Mouse (Mus musculus) hindbrain, embryonic 16.5 days (tissue): ENCODE measurements around the gene Dusp15. TPM values are rescaled to one million over a fixed set of nuclear protein-coding genes. Genes with fewer than 3 reads are reported as not detected.

Source experiments
- ATAC-seq: fragments of 200-750 bp; cut with Nextera tagmentation; 2 replicates; pipeline ENCODE4 v1.8.0; 2017; ENCODE audit warnings: moderate TSS enrichment, moderate library complexity
- H3K27ac ChIP-seq: fragments of 300-500 bp; sonication (generic); 2 replicates; pipeline ENCODE4 v1.5.1; 2014; ENCODE audit warnings: low read depth, mild to moderate bottlenecking, control low read depth, low read length, moderate library complexity
- H3K27me3 ChIP-seq: fragments of 300-500 bp; sonication (generic); replicated peaks from 2 replicates; pipeline ENCODE4 v1.6.1; 2014; ENCODE audit warnings: low read length; ENCODE audit not compliant: control insufficient read depth, insufficient read depth
- H3K36me3 ChIP-seq: fragments of 300-500 bp; sonication (generic); 2 replicates; pipeline ENCODE4 v1.6.1; 2014; ENCODE audit warnings: mild to moderate bottlenecking, low read length, moderate library complexity, mixed read lengths; ENCODE audit not compliant: control insufficient read depth, insufficient read depth
- H3K4me1 ChIP-seq: fragments of 300-500 bp; sonication (generic); 2 replicates; pipeline ENCODE4 v1.6.1; 2014; ENCODE audit warnings: low read depth, low read length; ENCODE audit not compliant: control insufficient read depth, insufficient read depth
- H3K4me2 ChIP-seq: fragments of 300-500 bp; sonication (generic); 2 replicates; pipeline ENCODE4 v1.6.1; 2014; ENCODE audit warnings: mild to moderate bottlenecking, low read length, control low read depth, moderate library complexity
- H3K4me3 ChIP-seq: fragments of 300-500 bp; sonication (generic); 2 replicates; pipeline ENCODE4 v1.5.1; 2014; ENCODE audit warnings: mild to moderate bottlenecking, low read length, control low read depth, moderate library complexity
- H3K9ac ChIP-seq: fragments of 300-500 bp; sonication (generic); 2 replicates; pipeline ENCODE4 v1.6.1; 2014; ENCODE audit warnings: low read depth, mild to moderate bottlenecking, control low read depth, low read length, moderate library complexity
- H3K9me3 ChIP-seq: fragments of 300-500 bp; sonication (generic); 2 replicates; pipeline ENCODE4 v1.6.1; 2014; ENCODE audit warnings: mild to moderate bottlenecking, low read length, moderate library complexity; ENCODE audit not compliant: control insufficient read depth
- WGBS: fragments of 180-500 bp; shearing (Covaris S2); extraction: QIAGEN DNeasy Blood & Tissue Kit; methylation state at CpG from one replicate; pipeline ENCODE4 v1.1.7; 2014; 5-methylcytosine and 5-hydroxymethylcytosine counted together
- polyA plus RNA-seq: library from polyadenylated mRNA; unstranded; fragments of >200 nt; fragmentation: Nextera tagmentation; extraction: Ambion mirVana; gene quantifications from 2 replicates; pipeline ENCODE4 v1.2.1, GENCODE M21; 2015

Dusp15 gene
- polyA plus RNA-seq: 11.6 and 13.6 TPM in 2 replicates

- Histone ChIP-seq H3K27me3 (no peaks in the 10 kb centered on the region; the same call in 1 of the 2 replicates), H3K4me1 (peaks cover 14% of the 10 kb centered on the region), H3K27ac (peak within 1 kb of the TSS; percentile 84), H3K4me2 (peak within 1 kb of the TSS; percentile 86), H3K4me3 (peak within 1 kb of the TSS; percentile 85), H3K9ac (peak within 1 kb of the TSS; percentile 95), H3K9me3 (no peaks in the 10 kb centered on the region), H3K36me3 (no peaks in the 10 kb centered on the region)
- ATAC-seq: peak; percentile 81
- 2% methylated on average over 6 of the region's 54 CpGs for WGBS
These were observed at the start of gene Dusp15 for GRCm38 (mm10) chr2:152951065-152951849. Gene Dusp15, minus strand, starts transcription at chr2:152951698.

- Histone ChIP-seq H3K27ac (no peak overlapping the region), H3K27me3 (no peaks in the 10 kb centered on the region), H3K36me3 (no peaks in the 10 kb centered on the region), H3K4me2 (no peak overlapping the region), H3K4me1 (no peaks in the 10 kb centered on the region), H3K9ac (no peak overlapping the region), H3K4me3 (no peak overlapping the region), H3K9me3 (no peaks in the 10 kb centered on the region)
- WGBS: 65% methylated on average over 4 of the region's 4 CpGs
- ATAC-seq: no peak
These were observed 45.5 kb upstream of the Dusp15 start for GRCm38 (mm10) chr2:152997046-152997445.

GRCm38 (mm10) chr2:152991529-152991928 lies 40.0 kb upstream of the Dusp15 start:
- no peaks in the 10 kb centered on the region for H3K9me3 ChIP-seq
- H3K9ac ChIP-seq: no peak overlapping the region
- H3K27ac ChIP-seq: no peak overlapping the region
- no peak overlapping the region for H3K4me2 ChIP-seq
- H3K4me1 ChIP-seq: no peaks in the 10 kb centered on the region
- WGBS: 91% methylated on average over 9 of the region's 9 CpGs
- no peaks in the 10 kb centered on the region for H3K36me3 ChIP-seq
- no peaks in the 10 kb centered on the region for H3K27me3 ChIP-seq
- no peak overlapping the region for H3K4me3 ChIP-seq
- no peak for ATAC-seq

GRCm38 (mm10) chr2:152985582-152985981 lies 34.1 kb upstream of the Dusp15 start:
- WGBS: 8% methylated on average over 1 of the region's 1 CpGs
- Histone ChIP-seq H3K9me3 (no peaks in the 10 kb centered on the region), H3K27ac (no peak overlapping the region), H3K27me3 (no peaks in the 10 kb centered on the region), H3K4me2 (no peak overlapping the region), H3K9ac (no peak overlapping the region), H3K4me3 (no peak overlapping the region), H3K4me1 (no peaks in the 10 kb centered on the region), H3K36me3 (no peaks in the 10 kb centered on the region)
- ATAC-seq: peak; percentile 64

- H3K9me3 ChIP-seq: no peaks in the 10 kb centered on the region
- H3K27me3 ChIP-seq: no peaks in the 10 kb centered on the region
- ATAC-seq: no peak
- H3K4me3 ChIP-seq: no peak overlapping the region
- no peak overlapping the region for H3K27ac ChIP-seq
- H3K36me3 ChIP-seq: no peaks in the 10 kb centered on the region
- no peak overlapping the region for H3K9ac ChIP-seq
- H3K4me2 ChIP-seq: no peak overlapping the region
- no peaks in the 10 kb centered on the region for H3K4me1 ChIP-seq
- whole genome bisulfite sequencing: 53% methylated on average over 3 of the region's 3 CpGs
These were observed 25.5 kb upstream of the Dusp15 start for GRCm38 (mm10) chr2:152976991-152977390.

GRCm38 (mm10) chr2:152965555-152965954 lies 14.1 kb upstream of the Dusp15 start:
- no peak overlapping the region for H3K4me3 ChIP-seq
- H3K4me2 ChIP-seq: no peak overlapping the region
- H3K27ac ChIP-seq: no peak overlapping the region
- H3K4me1 ChIP-seq: peaks cover 3% of the 10 kb centered on the region; the same call in 1 of the 2 replicates
- H3K27me3 ChIP-seq: no peaks in the 10 kb centered on the region
- no peak overlapping the region for H3K9ac ChIP-seq
- H3K36me3 ChIP-seq: no peaks in the 10 kb centered on the region
- no peak for ATAC-seq
- 71% methylated on average over 4 of the region's 4 CpGs for WGBS
- no peaks in the 10 kb centered on the region for H3K9me3 ChIP-seq

GRCm38 (mm10) chr2:152962091-152962793 lies 10.7 kb upstream of the Dusp15 start, which contains the start of gene Ttll9:
Gene Ttll9, plus strand, starts transcription at chr2:152962485.
- H3K27me3 ChIP-seq: no peaks in the 10 kb centered on the region
- no peaks in the 10 kb centered on the region for H3K36me3 ChIP-seq
- H3K4me1 ChIP-seq: peaks cover 3% of the 10 kb centered on the region; the same call in 1 of the 2 replicates
- WGBS: 2% methylated on average over 34 of the region's 34 CpGs
- ATAC-seq: peak; percentile 97
- no peaks in the 10 kb centered on the region for H3K9me3 ChIP-seq
- H3K9ac ChIP-seq: peak within 1 kb of the TSS; percentile 20; the same call in 1 of the 2 replicates
- H3K4me3 ChIP-seq: peak within 1 kb of the TSS; percentile 57
- H3K27ac ChIP-seq: no peak within 1 kb of the TSS
- H3K4me2 ChIP-seq: peak within 1 kb of the TSS; percentile 74

- H3K4me3 ChIP-seq: no peak overlapping the region
- no peak for ATAC-seq
- no peak overlapping the region for H3K4me2 ChIP-seq
- WGBS: 82% methylated on average over 3 of the region's 3 CpGs
- no peak overlapping the region for H3K9ac ChIP-seq
- H3K9me3 ChIP-seq: no peaks in the 10 kb centered on the region
- peaks cover 3% of the 10 kb centered on the region; the same call in 1 of the 2 replicates for H3K4me1 ChIP-seq
- H3K27me3 ChIP-seq: no peaks in the 10 kb centered on the region; the same call in 1 of the 2 replicates
- no peak overlapping the region for H3K27ac ChIP-seq
- H3K36me3 ChIP-seq: no peaks in the 10 kb centered on the region
These were observed 6.6 kb upstream of the Dusp15 start for GRCm38 (mm10) chr2:152958116-152958515.
